Mouse (Mus musculus): ENCODE data around the gene Thsd4. TPM values are rescaled to one million over a fixed set of nuclear protein-coding genes. Genes with fewer than 3 reads are reported as not detected.
"Not testable (repeated sequence)": the region's sequence is repeated elsewhere in the genome, so short reads cannot be mapped to it uniquely, and the experiment has no call there.

The Thsd4 gene
- polyA plus RNA-seq, 1 experiment, result 1.7 TPM

GRCm38 (mm10) chr9:59942501-59943085 lies 579.3 kb downstream of the Thsd4 start:
- peaks cover 27% of the 10 kb centered on the region for H3K27me3 ChIP-seq (ENCODE audit: control insufficient read depth, insufficient read depth, insufficient read length)
- H3K79me2 ChIP-seq (ENCODE audit: control insufficient read depth, insufficient read depth), result no peaks in the 10 kb centered on the region
- H3K4me3 ChIP-seq, result no peak overlapping the region
- H3K4me2 ChIP-seq (ENCODE audit: low read depth), result no peak overlapping the region
- TF ChIP-seq CEBPB (IDR thresholded peaks at IDR 0.05; ENCODE audit: insufficient read depth, poor library complexity, severe bottlenecking) (no peak), MYOG (IDR thresholded peaks at IDR 0.05; ENCODE audit: control insufficient read depth in 1 of 3, insufficient read depth in 1 of 3, insufficient read length in 2 of 3, low read depth in 2 of 3) (no peak)
- H3K36me3 ChIP-seq (ENCODE audit: control insufficient read depth, insufficient read depth), result no peaks in the 10 kb centered on the region
- no peak overlapping the region for H3ac ChIP-seq (ENCODE audit: control insufficient read depth, insufficient read length)

DNA sequence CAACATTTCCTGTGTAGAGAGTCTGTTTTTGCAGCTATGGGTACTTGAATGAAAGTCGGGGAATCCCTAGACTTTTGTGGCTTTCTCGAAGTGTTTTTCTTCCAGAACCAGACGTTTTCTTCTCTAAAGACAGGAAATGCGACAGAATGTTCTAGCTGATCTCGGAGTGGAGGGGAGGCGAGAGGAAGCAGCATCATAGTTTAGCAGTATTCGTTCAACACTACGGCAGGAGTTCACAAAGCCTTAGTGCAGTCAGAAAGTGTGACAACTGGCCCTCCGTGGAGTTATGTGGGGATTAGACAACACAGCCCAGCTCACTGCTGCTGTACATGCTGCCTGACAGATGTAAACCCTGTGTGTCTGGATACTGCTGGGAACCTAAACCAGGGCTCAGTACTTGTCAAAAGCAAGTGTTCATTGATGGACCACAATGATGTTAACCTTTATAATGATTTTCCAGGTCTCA lies 579.9 kb downstream of the Thsd4 start:
- H3K27me3 ChIP-seq (ENCODE audit: control insufficient read depth, insufficient read depth, insufficient read length), result peaks cover 20% of the 10 kb centered on the region
- H3K79me2 ChIP-seq (ENCODE audit: control insufficient read depth, insufficient read depth), result no peaks in the 10 kb centered on the region
- H3K4me3 ChIP-seq, result no peak overlapping the region
- TF ChIP-seq MYOD1 (IDR thresholded peaks at IDR 0.05; ENCODE audit: control insufficient read depth in 1 of 3, insufficient read length in 2 of 3, low read depth in 2 of 3), result peak in 1 of 3 experiments; percentile 3
- TF ChIP-seq POLR2AphosphoS2 (IDR thresholded peaks at IDR 0.05; ENCODE audit: insufficient read length, low read depth), result no peak
- TF ChIP-seq CEBPB (IDR thresholded peaks at IDR 0.05; ENCODE audit: insufficient read depth, poor library complexity, severe bottlenecking), result no peak
- H3K4me2 ChIP-seq (ENCODE audit: low read depth), result no peak overlapping the region
- no peaks in the 10 kb centered on the region for H3K36me3 ChIP-seq (ENCODE audit: control insufficient read depth, insufficient read depth)
- no peak overlapping the region for H3ac ChIP-seq (ENCODE audit: control insufficient read depth, insufficient read length)

GRCm38 (mm10) chr9:59940913-59941884 lies 580.6 kb downstream of the Thsd4 start:
- Histone ChIP-seq H3K27me3 (ENCODE audit: control insufficient read depth, insufficient read depth, insufficient read length) (peaks cover 13% of the 10 kb centered on the region), H3K79me2 (ENCODE audit: control insufficient read depth, insufficient read depth) (no peaks in the 10 kb centered on the region), H3K36me3 (ENCODE audit: control insufficient read depth, insufficient read depth) (no peaks in the 10 kb centered on the region), H3ac (ENCODE audit: control insufficient read depth, insufficient read length) (no peak overlapping the region), H3K4me3 (no peak overlapping the region), H3K4me2 (ENCODE audit: low read depth) (no peak overlapping the region)
- TF ChIP-seq USF1 (IDR thresholded peaks at IDR 0.05; ENCODE audit: low read depth) (no peak), MYOD1 (IDR thresholded peaks at IDR 0.05; ENCODE audit: control insufficient read depth in 1 of 3, insufficient read length in 2 of 3, low read depth in 2 of 3) (no peak), MAX (IDR thresholded peaks at IDR 0.05; ENCODE audit: low read depth) (no peak), TCF12 (IDR thresholded peaks at IDR 0.05; ENCODE audit: insufficient read depth, poor library complexity, severe bottlenecking) (no peak), SRF (IDR thresholded peaks at IDR 0.05; ENCODE audit: control insufficient read depth, insufficient read length, low read depth) (no peak), E2F4 (IDR thresholded peaks at IDR 0.05; ENCODE audit: insufficient read depth) (no peak), POLR2AphosphoS2 (IDR thresholded peaks at IDR 0.05; ENCODE audit: insufficient read length, low read depth) (no peak), TCF3 (IDR thresholded peaks at IDR 0.05; ENCODE audit: insufficient read length, low read depth) (no peak), POLR2A (IDR thresholded peaks at IDR 0.05; ENCODE audit: insufficient read length, low read depth) (no peak), MYOG (IDR thresholded peaks at IDR 0.05; ENCODE audit: control insufficient read depth in 1 of 3, insufficient read depth in 1 of 3, insufficient read length in 2 of 3, low read depth in 2 of 3) (no peak), CEBPB (IDR thresholded peaks at IDR 0.05; ENCODE audit: insufficient read depth, poor library complexity, severe bottlenecking) (no peak), REST (IDR thresholded peaks at IDR 0.05; ENCODE audit: insufficient read depth, insufficient read length) (no peak)

DNA sequence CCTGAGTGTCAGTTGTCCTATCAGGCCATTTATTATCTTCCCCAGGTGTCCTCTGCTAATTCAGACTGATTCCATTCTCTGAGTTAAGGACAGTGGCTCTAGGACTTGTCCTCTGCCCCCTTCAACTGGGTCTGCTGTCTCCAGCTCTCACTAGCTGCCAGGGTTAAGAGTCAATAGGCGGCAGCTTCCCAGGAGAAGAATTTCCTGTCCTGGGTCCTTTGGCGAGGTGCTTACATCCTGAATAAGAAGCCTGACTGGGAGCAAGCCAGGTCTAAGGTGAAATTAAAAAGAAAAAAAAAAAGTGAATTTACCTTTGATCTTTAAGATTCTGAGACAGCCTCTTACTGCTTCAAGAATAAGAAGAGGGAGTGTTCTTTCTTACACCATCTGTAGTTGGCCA lies 582.2 kb downstream of the Thsd4 start:
- Histone ChIP-seq H3K4me3 (no peak overlapping the region), H3K27me3 (ENCODE audit: control insufficient read depth, insufficient read depth, insufficient read length) (no peaks in the 10 kb centered on the region), H3ac (ENCODE audit: control insufficient read depth, insufficient read length) (no peak overlapping the region), H3K36me3 (ENCODE audit: control insufficient read depth, insufficient read depth) (no peaks in the 10 kb centered on the region), H3K4me2 (ENCODE audit: low read depth) (no peak overlapping the region), H3K79me2 (ENCODE audit: control insufficient read depth, insufficient read depth) (no peaks in the 10 kb centered on the region)
- TF ChIP-seq E2F4 (IDR thresholded peaks at IDR 0.05; ENCODE audit: insufficient read depth) (no peak), POLR2AphosphoS2 (IDR thresholded peaks at IDR 0.05; ENCODE audit: insufficient read length, low read depth) (no peak), USF1 (IDR thresholded peaks at IDR 0.05; ENCODE audit: low read depth) (no peak), CEBPB (IDR thresholded peaks at IDR 0.05; ENCODE audit: insufficient read depth, poor library complexity, severe bottlenecking) (no peak), MYOD1 (IDR thresholded peaks at IDR 0.05; ENCODE audit: control insufficient read depth in 1 of 3, insufficient read length in 2 of 3, low read depth in 2 of 3) (no peak), POLR2A (IDR thresholded peaks at IDR 0.05; ENCODE audit: insufficient read length, low read depth) (no peak), TCF3 (IDR thresholded peaks at IDR 0.05; ENCODE audit: insufficient read length, low read depth) (no peak), MAX (IDR thresholded peaks at IDR 0.05; ENCODE audit: low read depth) (no peak), REST (IDR thresholded peaks at IDR 0.05; ENCODE audit: insufficient read depth, insufficient read length) (no peak), TCF12 (IDR thresholded peaks at IDR 0.05; ENCODE audit: insufficient read depth, poor library complexity, severe bottlenecking) (no peak), MYOG (IDR thresholded peaks at IDR 0.05; ENCODE audit: control insufficient read depth in 1 of 3, insufficient read depth in 1 of 3, insufficient read length in 2 of 3, low read depth in 2 of 3) (no peak), SRF (IDR thresholded peaks at IDR 0.05; ENCODE audit: control insufficient read depth, insufficient read length, low read depth) (no peak)

DNA sequence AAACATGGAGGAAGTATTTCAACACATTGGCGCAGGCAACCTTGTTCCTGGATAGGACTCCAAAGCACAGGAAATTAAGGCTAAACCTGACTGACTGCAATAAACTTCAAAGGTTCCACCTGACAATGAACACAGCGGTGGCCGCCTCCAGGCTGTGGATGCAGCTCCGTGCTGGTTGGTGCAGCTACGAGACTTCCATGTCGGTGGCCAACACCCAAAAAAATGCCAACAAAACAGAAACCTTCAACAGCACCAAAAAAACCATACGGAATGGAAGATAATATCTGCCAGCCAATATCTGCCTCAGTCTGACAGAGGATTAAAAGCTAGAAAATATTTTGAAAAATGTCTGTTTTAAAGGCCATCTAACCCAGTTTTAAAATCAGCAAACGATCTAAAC lies 583.3 kb downstream of the Thsd4 start:
- no peaks in the 10 kb centered on the region for H3K79me2 ChIP-seq (ENCODE audit: control insufficient read depth, insufficient read depth)
- TF ChIP-seq REST (IDR thresholded peaks at IDR 0.05; ENCODE audit: insufficient read depth, insufficient read length), result no peak
- no peak for TF ChIP-seq TCF12 (IDR thresholded peaks at IDR 0.05; ENCODE audit: insufficient read depth, poor library complexity, severe bottlenecking)
- TF ChIP-seq POLR2A (IDR thresholded peaks at IDR 0.05; ENCODE audit: insufficient read length, low read depth), result no peak
- no peak for TF ChIP-seq SRF (IDR thresholded peaks at IDR 0.05; ENCODE audit: control insufficient read depth, insufficient read length, low read depth)
- H3K36me3 ChIP-seq (ENCODE audit: control insufficient read depth, insufficient read depth), result no peaks in the 10 kb centered on the region
- H3K4me2 ChIP-seq (ENCODE audit: low read depth), result no peak overlapping the region
- no peak overlapping the region for H3K4me3 ChIP-seq
- H3ac ChIP-seq (ENCODE audit: control insufficient read depth, insufficient read length), result no peak overlapping the region
- no peaks in the 10 kb centered on the region for H3K27me3 ChIP-seq (ENCODE audit: control insufficient read depth, insufficient read depth, insufficient read length)

DNA sequence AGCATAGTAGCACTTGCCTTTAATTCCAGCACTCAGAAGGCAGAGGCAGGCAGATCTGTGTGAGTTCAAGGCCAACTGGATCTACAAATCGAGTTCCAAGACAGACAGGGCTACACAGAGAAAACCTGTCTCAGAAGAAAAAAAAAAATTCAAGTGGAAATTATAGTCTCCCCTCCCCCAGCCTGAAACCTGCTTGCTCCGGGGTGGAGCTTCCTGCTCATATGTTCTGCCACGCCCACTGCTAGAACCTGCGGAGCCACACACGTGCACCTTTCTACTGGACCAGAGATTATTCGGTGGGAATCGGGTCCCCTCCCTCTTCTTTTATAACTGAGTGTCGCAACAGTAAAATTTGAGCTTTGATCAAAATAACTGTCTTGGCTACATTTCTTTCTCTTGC lies 586.0 kb downstream of the Thsd4 start:
- not testable (repeated sequence) for H3ac ChIP-seq (ENCODE audit: control insufficient read depth, insufficient read length); H3K79me2 ChIP-seq (ENCODE audit: control insufficient read depth, insufficient read depth); H3K36me3 ChIP-seq (ENCODE audit: control insufficient read depth, insufficient read depth); H3K4me3 ChIP-seq; H3K27me3 ChIP-seq (ENCODE audit: control insufficient read depth, insufficient read depth, insufficient read length); H3K4me2 ChIP-seq (ENCODE audit: low read depth)

Data from myocyte (in vitro differentiated cells).